Mouse (Mus musculus) neural tube, embryonic 10.5 days (tissue): ENCODE results near the gene Nbl1.

Experiments
- DNase-seq: peaks from one replicate; pipeline ENCODE4 v3.0.0-alpha.2; 2017; ENCODE audit warnings: low spot score; ENCODE audit errors: extremely low spot score

Nbl1 gene

DNA sequence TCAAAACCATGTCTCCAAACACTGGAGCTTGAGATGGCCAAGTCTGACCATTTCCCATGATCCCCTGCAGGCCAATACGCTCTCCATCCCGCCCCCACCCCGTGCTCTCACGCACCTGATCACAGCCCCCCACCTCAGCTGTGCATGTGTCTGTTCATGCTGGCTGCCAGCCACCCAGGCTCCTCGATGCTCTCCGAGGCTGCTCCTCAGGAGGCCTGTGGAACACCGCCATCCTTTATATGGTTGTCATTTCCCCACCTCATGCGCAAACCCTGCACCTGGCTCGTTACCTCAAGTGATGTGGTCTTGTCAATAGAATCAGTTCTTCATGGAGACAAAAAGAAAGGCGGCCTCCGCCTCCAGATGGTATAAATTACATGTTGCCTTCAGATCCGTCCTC is 60.3 kb downstream of the Nbl1 start:
- DNase-seq, result no peak
